Mouse (Mus musculus) heart, adult 2 months (tissue): Measurements from ENCODE around the gene Gpr137.
"Not testable (repeated sequence)": the region's sequence is repeated elsewhere in the genome, so short reads cannot be mapped to it uniquely, and the experiment has no call there.

Experiments used
- CTCF ChIP-seq: fragments of 200-600 bp; IDR thresholded peaks from 2 replicates; pipeline ENCODE4 v1.8.1; 2022; ENCODE audit warnings: antibody characterized with exemption, mild to moderate bottlenecking, moderate library complexity
- POLR2A ChIP-seq: fragments of 200-500 bp; IDR thresholded peaks from 2 replicates; pipeline ENCODE4 v1.6.1; 2011; ENCODE audit warnings: mild to moderate bottlenecking, low read depth, low read length, control low read depth; ENCODE audit not compliant: insufficient read depth

- not testable (repeated sequence) for TF ChIP-seq POLR2A, CTCF
These were observed 32.0 kb downstream of the Gpr137 start for GRCm38 (mm10) chr19:6910306-6910705.
